Mouse (Mus musculus) thymus, postnatal 25 days (tissue): ENCODE data around the gene Resp18.
"Not testable (repeated sequence)": the region's sequence is repeated elsewhere in the genome, so short reads cannot be mapped to it uniquely, and the experiment has no call there.

Experiments used
- DNase-seq: peaks from one replicate; pipeline ENCODE4 v3.0.0; 2022

The Resp18 gene

GRCm38 (mm10) chr1:75232489-75232888, 45.7 kb downstream of the Resp18 start:
- not testable (repeated sequence) for DNase-seq

DNA sequence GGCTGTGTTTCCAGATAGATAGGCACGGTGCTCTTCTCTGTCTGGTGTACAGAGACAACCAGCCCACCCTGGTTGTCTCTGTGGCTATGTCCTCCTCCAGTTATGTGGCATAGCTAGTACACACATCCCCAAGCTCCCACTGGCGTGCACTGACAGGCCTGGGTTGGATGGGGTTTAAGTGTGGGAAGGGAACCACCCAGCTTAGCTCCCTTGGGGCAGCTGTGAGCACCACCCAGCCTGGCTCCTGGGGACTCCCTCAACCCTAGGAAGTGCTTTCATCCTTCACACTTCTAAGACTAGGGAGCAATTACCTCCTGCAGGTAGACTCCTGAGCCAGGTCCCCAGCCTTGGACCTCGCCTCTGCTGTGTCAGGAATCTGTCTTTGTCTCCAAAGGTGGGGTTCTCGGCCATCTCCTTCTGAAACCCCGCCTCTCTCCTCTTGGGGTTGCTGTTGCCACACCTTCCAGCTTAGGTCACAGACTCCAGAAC, 46.5 kb downstream of the Resp18 start, which contains the start of gene A630095N17Rik:
TSS of gene A630095N17Rik (minus strand) at position 439 of the 489 bp plus-strand sequence.
- no peak for DNase-seq

DNA sequence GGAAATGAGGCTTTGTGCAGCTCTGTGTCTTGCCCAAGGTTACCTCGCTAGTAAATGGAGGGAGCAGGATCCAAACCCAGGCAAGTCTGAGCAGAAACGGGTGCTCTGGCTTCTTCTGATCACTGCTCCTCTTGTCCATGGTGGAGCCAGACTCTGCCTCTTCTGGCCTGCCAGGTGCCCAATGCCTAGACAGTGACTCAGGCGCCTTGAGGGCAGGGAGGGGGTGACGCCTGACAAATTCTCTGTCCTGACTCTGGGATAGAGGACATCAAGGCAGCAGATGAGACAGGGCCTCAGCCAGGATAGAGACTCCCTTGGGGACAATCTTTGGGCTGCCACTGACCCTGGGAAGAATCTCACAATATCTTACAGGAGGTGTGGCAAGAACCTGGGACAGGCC, 47.0 kb downstream of the Resp18 start:
- no peak for DNase-seq

- DNase-seq, result no peak
Observed at GRCm38 (mm10) chr1:75230335-75230994, 47.8 kb downstream of the Resp18 start.

- DNase-seq, result no peak
Observed at GRCm38 (mm10) chr1:75229158-75229557, 49.1 kb downstream of the Resp18 start.

DNA sequence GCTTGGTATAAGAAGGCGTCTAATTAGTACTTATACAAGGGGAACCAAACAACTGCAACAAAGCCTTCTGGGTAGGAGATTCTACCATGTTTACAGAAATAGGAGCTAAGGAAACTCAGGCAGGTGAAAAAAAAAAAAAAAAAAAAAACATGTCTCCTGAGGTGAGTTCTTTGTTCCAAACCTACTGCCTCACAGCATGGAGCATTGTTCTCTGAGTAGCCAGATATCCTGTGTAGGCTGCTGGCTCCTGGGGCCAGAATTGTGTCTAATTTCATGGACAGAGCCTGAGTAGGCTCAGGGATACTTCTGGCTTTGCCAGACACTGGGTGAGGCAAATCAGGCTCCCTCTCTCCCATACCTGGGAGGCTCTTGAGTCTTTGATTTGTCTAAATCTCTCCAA, 50.6 kb downstream of the Resp18 start:
- no peak for DNase-seq

- DNase-seq, result no peak
Observed at GRCm38 (mm10) chr1:75226138-75226537, 52.1 kb downstream of the Resp18 start.

DNA sequence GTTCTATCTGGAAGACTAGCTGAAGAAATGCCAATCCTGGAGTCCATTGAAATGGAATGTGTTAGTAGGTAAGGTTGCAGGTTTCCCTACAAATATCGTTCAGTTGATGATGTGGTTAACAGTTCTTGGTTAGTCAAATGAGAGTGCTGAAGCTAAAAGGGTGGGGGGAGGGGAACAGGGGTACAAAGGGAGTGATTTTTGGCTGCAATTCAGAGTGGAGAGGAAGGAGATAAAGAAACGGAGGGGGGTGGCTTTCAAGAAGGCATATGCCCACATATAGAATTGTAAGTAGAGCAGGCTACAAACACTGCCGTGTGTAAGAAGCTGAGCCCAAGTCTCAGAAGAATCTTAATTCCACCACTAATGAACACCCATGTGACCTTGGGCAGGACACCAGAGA, 52.7 kb downstream of the Resp18 start:
- no peak for DNase-seq

DNA sequence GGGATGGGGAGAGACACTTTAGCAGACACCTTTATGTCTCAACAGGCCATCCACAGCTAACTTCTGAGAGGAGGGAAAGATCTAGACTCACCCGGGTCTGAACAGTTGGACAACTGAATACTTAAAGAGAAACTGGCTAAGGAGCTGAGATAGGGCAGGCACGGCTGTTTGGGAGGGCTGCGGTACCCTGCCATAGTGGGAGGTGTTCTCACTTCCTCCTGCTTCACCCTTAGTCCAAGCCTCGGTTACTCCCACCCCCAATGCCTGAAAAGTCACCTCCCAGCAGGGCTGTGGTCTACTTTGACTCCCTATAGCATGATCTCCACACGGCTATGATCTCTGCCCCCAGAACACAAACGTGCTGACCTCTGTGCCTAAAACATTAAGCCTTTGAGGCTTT, 54.7 kb downstream of the Resp18 start:
- peak; percentile 51 for DNase-seq

DNA sequence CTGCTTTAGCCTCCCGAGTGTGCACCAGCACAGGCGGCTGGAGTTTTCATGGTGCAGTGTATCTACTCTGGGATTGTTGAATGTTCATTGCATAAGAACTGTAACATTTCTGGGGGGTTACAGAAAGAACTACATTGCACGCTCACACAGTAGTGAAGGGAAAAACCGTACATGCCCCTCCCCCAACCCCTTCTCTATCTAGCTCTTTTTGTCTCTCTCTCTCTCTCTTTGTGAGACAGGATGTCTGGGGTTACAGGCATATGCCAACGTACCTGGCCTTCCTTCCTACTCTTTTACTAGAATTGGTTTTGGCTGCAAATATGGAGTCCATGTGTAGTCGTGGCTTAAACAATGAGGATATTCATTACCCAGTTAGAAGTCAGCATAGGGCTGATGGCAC, 55.3 kb downstream of the Resp18 start:
- DNase-seq, result peak; percentile 60
